Mouse (Mus musculus) cortical plate, adult 2 months (tissue): ENCODE measurements around the gene 1700123K08Rik.

Experiments used
- CTCF ChIP-seq: fragments of 200-500 bp; IDR thresholded peaks from 2 replicates; pipeline ENCODE4 v1.5.1; 2011; ENCODE audit warnings: mild to moderate bottlenecking, control low read depth, low read length; ENCODE audit not compliant: insufficient read depth; ENCODE audit errors: extremely low read depth
- POLR2A ChIP-seq: fragments of 200-500 bp; IDR thresholded peaks from 2 replicates; pipeline ENCODE4 v1.6.1; 2011; ENCODE audit warnings: mild to moderate bottlenecking, low read length, control low read depth; ENCODE audit not compliant: insufficient read depth; ENCODE audit errors: extremely low read depth

DNA sequence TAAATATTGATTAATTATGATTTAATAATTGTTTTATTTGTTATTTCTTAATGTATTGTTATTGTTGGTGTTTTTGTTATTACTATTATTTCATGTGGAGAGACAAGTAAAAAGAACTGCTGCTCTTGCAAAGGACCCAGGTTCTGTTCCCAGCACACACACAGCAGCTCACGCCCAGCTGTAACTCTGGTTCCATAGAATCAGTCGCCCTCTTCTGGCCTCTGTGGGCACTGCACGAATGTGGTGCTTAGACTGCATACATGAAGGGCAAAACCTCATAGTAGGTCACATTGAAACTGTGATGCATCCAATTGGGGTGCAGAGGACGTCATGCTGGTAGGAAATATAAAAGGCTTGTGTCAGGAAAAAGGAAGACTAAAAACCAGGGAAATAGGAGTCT is 7.1 kb upstream of the 1700123K08Rik start:
- TF ChIP-seq CTCF, result no peak
- TF ChIP-seq POLR2A, result no peak
